Mouse (Mus musculus): ENCODE measurements at regions not wholly inside any gene's neighbourhood (a gene's known extent, or its start where the extent isn't known, plus 50 kb on each side); places are given as distances from the start of the nearest gene placed in this dataset.

GRCm38 (mm10) chr15:85678351-85678895 is 56.4 kb upstream of the Ppara start:
- no peak overlapping the region for H3K4me3 ChIP-seq (replicated peaks)
- 92% methylated on average over 15 of the region's 15 CpGs for WGBS
- peaks cover 61% of the 10 kb centered on the region for H3K27me3 ChIP-seq
- H3K4me1 ChIP-seq, result peaks cover 27% of the 10 kb centered on the region
- peaks cover 6% of the 10 kb centered on the region; the same call in 1 of the 2 replicates for H3K36me3 ChIP-seq (replicated peaks)
- no peak overlapping the region for H3K9ac ChIP-seq
- H3K27ac ChIP-seq, result peak overlapping the region; percentile 59; the same call in 1 of the 2 replicates
- H3K9me3 ChIP-seq, result no peaks in the 10 kb centered on the region
- no peak overlapping the region for H3K4me2 ChIP-seq
- ATAC-seq (ENCODE audit: low FRiP score), result no peak

- Histone ChIP-seq H3K4me1 (peaks cover 20% of the 10 kb centered on the region), H3K4me2 (peak overlapping the region; percentile 8; the same call in 1 of the 2 replicates), H3K9me3 (no peaks in the 10 kb centered on the region), H3K27me3 (peaks cover 54% of the 10 kb centered on the region), H3K36me3 (replicated peaks) (peaks cover 13% of the 10 kb centered on the region), H3K27ac (peak overlapping the region; percentile 61), H3K9ac (0 out of 2 replicates have a peak overlapping the region, but pooled peaks have one; percentile 25), H3K4me3 (replicated peaks) (no peak overlapping the region)
- no peak for ATAC-seq (ENCODE audit: low FRiP score)
- 86% methylated on average over 20 of the region's 24 CpGs for WGBS
Observed at GRCm38 (mm10) chr15:85678981-85679708, 55.6 kb upstream of the Ppara start.

- peak overlapping the region; percentile 8; the same call in 1 of the 2 replicates for H3K4me2 ChIP-seq
Observed at GRCm38 (mm10) chr15:85679864-85680428, 54.8 kb upstream of the Ppara start.

GRCm38 (mm10) chr15:85680460-85681224 is 54.1 kb upstream of the Ppara start:
- H3K9me3 ChIP-seq, result no peaks in the 10 kb centered on the region
- no peak overlapping the region for H3K4me2 ChIP-seq
- H3K4me3 ChIP-seq (replicated peaks), result no peak overlapping the region
- H3K36me3 ChIP-seq (replicated peaks), result peaks cover 25% of the 10 kb centered on the region
- H3K27me3 ChIP-seq, result peaks cover 40% of the 10 kb centered on the region
- H3K4me1 ChIP-seq, result peaks cover 15% of the 10 kb centered on the region; the same call in 1 of the 2 replicates
- ATAC-seq (ENCODE audit: low FRiP score), result no peak
- WGBS, result 62% methylated on average over 13 of the region's 13 CpGs
- H3K27ac ChIP-seq, result no peak overlapping the region
- H3K9ac ChIP-seq, result 0 out of 2 replicates have a peak overlapping the region, but pooled peaks have one; percentile 17

More at GRCm38 (mm10) chr15:85679864-85680428, 54.8 kb upstream of the Ppara start:
- Histone ChIP-seq H3K4me3 (replicated peaks) (no peak overlapping the region), H3K9ac (no peak overlapping the region), H3K27me3 (peaks cover 47% of the 10 kb centered on the region), H3K9me3 (no peaks in the 10 kb centered on the region), H3K27ac (peak overlapping the region; percentile 61; the same call in 1 of the 2 replicates), H3K36me3 (replicated peaks) (peaks cover 20% of the 10 kb centered on the region), H3K4me1 (peaks cover 15% of the 10 kb centered on the region; the same call in 1 of the 2 replicates)
- no peak for ATAC-seq (ENCODE audit: low FRiP score)
- WGBS, result 72% methylated on average over 10 of the region's 10 CpGs

GRCm38 (mm10) chr15:85682116-85682515 is 52.7 kb upstream of the Ppara start:
- WGBS, result 85% methylated on average over 12 of the region's 12 CpGs
- Histone ChIP-seq H3K9ac (no peak overlapping the region), H3K4me3 (replicated peaks) (no peak overlapping the region), H3K4me1 (peaks cover 24% of the 10 kb centered on the region), H3K27me3 (peaks cover 27% of the 10 kb centered on the region), H3K4me2 (no peak overlapping the region), H3K27ac (no peak overlapping the region), H3K36me3 (replicated peaks) (peaks cover 23% of the 10 kb centered on the region), H3K9me3 (no peaks in the 10 kb centered on the region)
- ATAC-seq (ENCODE audit: low FRiP score), result no peak

- H3K27ac ChIP-seq, result no peak overlapping the region
- ATAC-seq (ENCODE audit: low FRiP score), result no peak
- H3K27me3 ChIP-seq, result peaks cover 21% of the 10 kb centered on the region
- no peak overlapping the region for H3K9ac ChIP-seq
- no peaks in the 10 kb centered on the region for H3K9me3 ChIP-seq
- H3K4me3 ChIP-seq (replicated peaks), result no peak overlapping the region
- no peak overlapping the region for H3K4me2 ChIP-seq
- H3K36me3 ChIP-seq (replicated peaks), result peaks cover 23% of the 10 kb centered on the region
- H3K4me1 ChIP-seq, result peaks cover 26% of the 10 kb centered on the region
- WGBS, result 85% methylated on average over 6 of the region's 6 CpGs
Observed at GRCm38 (mm10) chr15:85682780-85683179, 52.0 kb upstream of the Ppara start.

- no peak for ATAC-seq (ENCODE audit: low FRiP score)
- Histone ChIP-seq H3K9me3 (no peaks in the 10 kb centered on the region), H3K36me3 (replicated peaks) (peaks cover 25% of the 10 kb centered on the region), H3K4me2 (no peak overlapping the region), H3K9ac (no peak overlapping the region), H3K27me3 (peaks cover 17% of the 10 kb centered on the region), H3K27ac (0 out of 2 replicates have a peak overlapping the region, but pooled peaks have one; percentile 5), H3K4me1 (peaks cover 26% of the 10 kb centered on the region), H3K4me3 (replicated peaks) (no peak overlapping the region)
- WGBS, result 90% methylated on average over 6 of the region's 6 CpGs
Observed at GRCm38 (mm10) chr15:85683271-85683670, 51.5 kb upstream of the Ppara start.

GRCm38 (mm10) chr15:85683716-85684115 is 51.1 kb upstream of the Ppara start:
- H3K27ac ChIP-seq, result no peak overlapping the region
- H3K4me3 ChIP-seq (replicated peaks), result no peak overlapping the region
- H3K9me3 ChIP-seq, result no peaks in the 10 kb centered on the region
- H3K36me3 ChIP-seq (replicated peaks), result peaks cover 25% of the 10 kb centered on the region
- H3K9ac ChIP-seq, result no peak overlapping the region
- ATAC-seq (ENCODE audit: low FRiP score), result no peak
- H3K4me2 ChIP-seq, result no peak overlapping the region
- 91% methylated on average over 4 of the region's 4 CpGs for WGBS
- H3K4me1 ChIP-seq, result peaks cover 31% of the 10 kb centered on the region
- peaks cover 12% of the 10 kb centered on the region for H3K27me3 ChIP-seq

- H3K4me2 ChIP-seq, result no peak overlapping the region
- 91% methylated on average over 14 of the region's 14 CpGs for WGBS
- no peaks in the 10 kb centered on the region for H3K9me3 ChIP-seq
- peaks cover 28% of the 10 kb centered on the region for H3K4me1 ChIP-seq
- peaks cover 7% of the 10 kb centered on the region for H3K27me3 ChIP-seq
- no peak for ATAC-seq (ENCODE audit: low FRiP score)
- peaks cover 25% of the 10 kb centered on the region for H3K36me3 ChIP-seq (replicated peaks)
- no peak overlapping the region for H3K4me3 ChIP-seq (replicated peaks)
- no peak overlapping the region for H3K9ac ChIP-seq
- H3K27ac ChIP-seq, result no peak overlapping the region
Observed at GRCm38 (mm10) chr15:85684164-85684708, 50.5 kb upstream of the Ppara start.

GRCm38 (mm10) chr15:85684875-85685274 is 49.9 kb upstream of the Ppara start:
- Histone ChIP-seq H3K4me1 (peaks cover 22% of the 10 kb centered on the region), H3K36me3 (replicated peaks) (peaks cover 29% of the 10 kb centered on the region), H3K27me3 (peaks cover 3% of the 10 kb centered on the region; the same call in 1 of the 2 replicates), H3K27ac (no peak overlapping the region), H3K4me2 (no peak overlapping the region), H3K9me3 (no peaks in the 10 kb centered on the region), H3K4me3 (replicated peaks) (no peak overlapping the region), H3K9ac (no peak overlapping the region)
- WGBS, result 69% methylated on average over 5 of the region's 5 CpGs
- ATAC-seq (ENCODE audit: low FRiP score), result no peak
